Mouse (Mus musculus) lung, embryonic 14.5 days (tissue): ENCODE results near the gene Cenpo. TPM values are rescaled to one million over a fixed set of nuclear protein-coding genes. Genes with fewer than 3 reads are reported as not detected.
A peak's percentile ranks its signal among the peaks of the same experiment; 100 is the strongest.

ENCODE experiments used
- ATAC-seq: fragments of 200-750 bp; cut with Nextera tagmentation; 2 replicates; pipeline ENCODE4 v1.8.0; 2017; ENCODE audit warnings: mild to moderate bottlenecking, moderate TSS enrichment, moderate library complexity; ENCODE audit not compliant: insufficient read depth
- DNase-seq: peaks from one replicate; pipeline ENCODE4 v3.0.0-alpha.2; 2015
- H3K27ac ChIP-seq: fragments of 300-500 bp; sonication (generic); 2 replicates; pipeline ENCODE4 v1.5.1; 2014; ENCODE audit warnings: low read depth, mild to moderate bottlenecking, moderate library complexity
- H3K27me3 ChIP-seq: fragments of 300-500 bp; sonication (generic); 2 replicates; pipeline ENCODE4 v1.6.1; 2014; ENCODE audit warnings: low read length, control low read depth; ENCODE audit not compliant: insufficient read depth
- H3K36me3 ChIP-seq: fragments of 300-500 bp; sonication (generic); 2 replicates; pipeline ENCODE4 v1.6.1; 2014; ENCODE audit warnings: control low read depth; ENCODE audit not compliant: insufficient read depth
- H3K4me1 ChIP-seq: fragments of 300-500 bp; sonication (generic); 2 replicates; pipeline ENCODE4 v1.6.1; 2014; ENCODE audit warnings: antibody characterized with exemption, control low read depth; ENCODE audit not compliant: insufficient read depth
- H3K4me2 ChIP-seq: fragments of 300-500 bp; sonication (generic); 2 replicates; pipeline ENCODE4 v1.6.1; 2014; ENCODE audit warnings: mild to moderate bottlenecking
- H3K4me3 ChIP-seq: fragments of 300-500 bp; sonication (generic); 2 replicates; pipeline ENCODE4 v1.5.1; 2014; ENCODE audit warnings: low read depth, low read length
- H3K9ac ChIP-seq: fragments of 300-500 bp; sonication (generic); 2 replicates; pipeline ENCODE4 v1.6.1; 2014
- H3K9me3 ChIP-seq: fragments of 300-500 bp; sonication (generic); 2 replicates; pipeline ENCODE4 v1.6.1; 2016; ENCODE audit warnings: low read depth, low read length, control low read depth
- CTCF ChIP-seq: IDR thresholded peaks from 2 replicates; pipeline ENCODE4 v1.5.1; 2016; ENCODE audit warnings: antibody characterized with exemption, low read depth
- WGBS: fragments of 180-500 bp; shearing (Covaris S2); extraction: QIAGEN DNeasy Blood & Tissue Kit; methylation state at CpG from one replicate; pipeline ENCODE4 v1.1.7; 2014; 5-methylcytosine and 5-hydroxymethylcytosine counted together
- polyA plus RNA-seq: library from polyadenylated mRNA; unstranded; fragments of >200 nt; fragmentation: Nextera tagmentation; extraction: Ambion mirVana; gene quantifications from 2 replicates; pipeline ENCODE4 v1.2.1, GENCODE M21; 2014

The Cenpo gene
- 17.8 and 19.5 TPM in 2 replicates for polyA plus RNA-seq

- Histone ChIP-seq H3K27me3 (no peaks in the 10 kb centered on the region), H3K27ac (peak within 1 kb of the TSS; percentile 91), H3K4me3 (peak within 1 kb of the TSS; percentile 50), H3K36me3 (peaks cover 22% of the 10 kb centered on the region), H3K4me2 (peak within 1 kb of the TSS; percentile 71), H3K4me1 (peaks cover 7% of the 10 kb centered on the region; the same call in 1 of the 2 replicates), H3K9me3 (no peaks in the 10 kb centered on the region), H3K9ac (peak within 1 kb of the TSS; percentile 65)
- ATAC-seq (peak; percentile 99), DNase-seq (peak; percentile 98)
- TF ChIP-seq CTCF: no peak
- under 1% methylated on average over 50 of the region's 50 CpGs for WGBS
Measured at GRCm38 (mm10) chr12:4233572-4234508, at the start of gene Cenpo, which contains the start of gene Ptrhd1. Gene Cenpo (minus strand): TSS chr12:4234294. Gene Ptrhd1 (plus strand): TSS chr12:4234027.

GRCm38 (mm10) chr12:4279878-4280277 is 45.8 kb upstream of the Cenpo start:
- ATAC-seq (no peak), DNase-seq (no peak)
- H3K4me2 ChIP-seq: no peak overlapping the region
- H3K36me3 ChIP-seq: peaks cover 2% of the 10 kb centered on the region; the same call in 1 of the 2 replicates
- WGBS: 74% methylated on average over 3 of the region's 3 CpGs
- H3K4me3 ChIP-seq: no peak overlapping the region
- H3K27ac ChIP-seq: no peak overlapping the region
- H3K9ac ChIP-seq: no peak overlapping the region
- no peak for TF ChIP-seq CTCF
- H3K27me3 ChIP-seq: no peaks in the 10 kb centered on the region
- H3K4me1 ChIP-seq: no peaks in the 10 kb centered on the region
- no peaks in the 10 kb centered on the region for H3K9me3 ChIP-seq

- 83% methylated on average over 3 of the region's 3 CpGs for WGBS
- no peak for TF ChIP-seq CTCF
- Histone ChIP-seq H3K9me3 (no peaks in the 10 kb centered on the region), H3K27ac (no peak overlapping the region), H3K4me1 (no peaks in the 10 kb centered on the region), H3K4me3 (no peak overlapping the region), H3K36me3 (peaks cover 7% of the 10 kb centered on the region), H3K4me2 (no peak overlapping the region), H3K27me3 (no peaks in the 10 kb centered on the region), H3K9ac (no peak overlapping the region)
- ATAC-seq: no peak
- no peak for DNase-seq
Measured at GRCm38 (mm10) chr12:4278978-4279755, 45.1 kb upstream of the Cenpo start.

GRCm38 (mm10) chr12:4271078-4271477 is 37.0 kb upstream of the Cenpo start:
- Histone ChIP-seq H3K4me3 (no peak overlapping the region), H3K27me3 (no peaks in the 10 kb centered on the region), H3K9me3 (peaks cover 5% of the 10 kb centered on the region; the same call in 1 of the 2 replicates), H3K9ac (no peak overlapping the region), H3K27ac (no peak overlapping the region), H3K4me2 (no peak overlapping the region), H3K36me3 (peaks cover 34% of the 10 kb centered on the region), H3K4me1 (no peaks in the 10 kb centered on the region)
- ATAC-seq: no peak
- no peak for DNase-seq
- WGBS: 81% methylated on average over 6 of the region's 6 CpGs
- no peak for TF ChIP-seq CTCF

- Histone ChIP-seq H3K9ac (no peak overlapping the region), H3K27ac (no peak overlapping the region), H3K4me2 (no peak overlapping the region), H3K9me3 (peaks cover 5% of the 10 kb centered on the region; the same call in 1 of the 2 replicates), H3K27me3 (no peaks in the 10 kb centered on the region), H3K36me3 (peaks cover 24% of the 10 kb centered on the region; the same call in 1 of the 2 replicates), H3K4me3 (no peak overlapping the region), H3K4me1 (no peaks in the 10 kb centered on the region)
- ATAC-seq (no peak), DNase-seq (peak; percentile 35)
- WGBS: 89% methylated on average over 4 of the region's 4 CpGs
- no peak for TF ChIP-seq CTCF
Measured at GRCm38 (mm10) chr12:4267765-4268164, 33.7 kb upstream of the Cenpo start.

GRCm38 (mm10) chr12:4252742-4253655 is 18.9 kb upstream of the Cenpo start:
- ATAC-seq (no peak), DNase-seq (no peak)
- H3K4me2 ChIP-seq: no peak overlapping the region
- H3K36me3 ChIP-seq: peaks cover 14% of the 10 kb centered on the region; the same call in 1 of the 2 replicates
- H3K9me3 ChIP-seq: no peaks in the 10 kb centered on the region
- no peak overlapping the region for H3K9ac ChIP-seq
- WGBS: 87% methylated on average over 16 of the region's 16 CpGs
- no peaks in the 10 kb centered on the region for H3K4me1 ChIP-seq
- H3K27ac ChIP-seq: no peak overlapping the region
- H3K4me3 ChIP-seq: no peak overlapping the region
- TF ChIP-seq CTCF: no peak
- no peaks in the 10 kb centered on the region for H3K27me3 ChIP-seq
